Mouse (Mus musculus) right cerebral cortex, adult 2 months (tissue): ENCODE results near the gene Popdc2.

Source experiments
- DNase-seq, 2 experiments: peaks; one replicate each; pipeline ENCODE4 v3.0.0; 2021 to 2022; ENCODE audit warnings: low spot score in 2 of 2

Popdc2 gene

DNA sequence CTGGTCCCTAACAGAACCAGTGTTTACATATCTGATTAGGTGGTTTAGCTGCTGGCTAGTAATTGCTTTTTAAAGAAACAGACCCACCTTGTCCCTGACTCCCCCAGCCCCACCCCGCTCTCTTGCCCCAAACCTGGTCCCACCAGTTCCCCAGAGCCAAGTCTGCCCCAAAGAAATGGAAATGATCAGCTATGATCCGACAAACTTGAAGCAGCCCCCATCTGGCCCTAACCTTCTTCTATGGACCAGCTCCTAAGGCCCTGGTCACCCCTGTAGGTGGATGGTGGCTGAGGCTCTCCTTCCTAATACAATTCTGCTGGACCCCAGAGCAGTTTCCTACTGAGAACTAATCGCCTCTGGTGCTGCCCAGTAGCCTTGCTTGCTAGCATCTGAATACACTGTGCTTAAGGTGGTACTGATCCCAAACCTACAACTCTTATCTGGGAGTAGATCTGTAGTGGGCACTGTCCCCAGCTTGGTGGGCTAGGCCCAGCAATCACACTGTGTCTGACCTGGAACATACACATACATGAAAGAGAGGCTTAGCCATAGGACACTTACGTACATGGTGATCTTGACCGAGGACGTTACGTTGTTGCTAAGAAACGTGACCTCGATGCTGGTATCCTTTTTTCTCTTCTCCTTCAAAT lies 38.4 kb downstream of the Popdc2 start:
- DNase-seq, result no peak

DNA sequence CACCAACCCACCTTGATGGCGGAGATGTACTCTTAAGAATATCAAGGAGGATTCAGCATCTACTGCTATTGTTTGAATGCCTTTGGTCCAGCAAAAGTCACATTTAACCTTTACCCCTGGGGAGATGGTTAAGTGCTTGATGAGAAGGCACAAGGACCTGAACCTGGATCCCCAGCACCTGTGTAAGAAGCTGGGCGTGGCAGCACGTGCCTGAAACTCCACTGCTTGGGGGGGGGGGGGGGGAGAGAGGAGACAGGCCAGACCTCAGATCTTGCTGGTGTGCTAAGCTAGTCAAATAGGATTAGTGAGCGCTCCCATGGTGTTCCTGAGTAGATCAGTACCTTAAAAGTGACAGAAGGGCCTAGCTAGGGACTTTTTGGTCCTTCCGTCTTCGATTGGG lies 39.5 kb downstream of the Popdc2 start:
- no peak for DNase-seq

DNA sequence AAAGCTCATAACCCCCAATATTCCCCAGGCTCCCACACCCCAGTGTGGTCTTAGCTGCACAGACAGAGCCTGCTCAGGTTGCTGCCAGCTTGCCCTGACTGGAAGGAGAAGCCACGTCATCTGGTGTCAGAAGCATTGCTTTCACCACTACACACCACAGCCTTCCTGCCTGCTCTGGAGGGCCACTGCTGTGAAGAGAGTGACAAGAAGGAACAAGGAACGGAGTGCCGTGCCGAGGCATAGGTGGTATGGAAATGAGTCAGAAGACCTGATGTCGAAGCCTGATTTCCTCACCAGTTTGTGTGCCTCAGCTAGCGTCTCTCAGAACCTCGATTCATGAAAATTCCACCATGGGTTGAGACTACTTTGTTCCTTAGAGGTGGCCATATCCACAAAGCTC lies 41.6 kb downstream of the Popdc2 start:
- DNase-seq, result no peak

DNA sequence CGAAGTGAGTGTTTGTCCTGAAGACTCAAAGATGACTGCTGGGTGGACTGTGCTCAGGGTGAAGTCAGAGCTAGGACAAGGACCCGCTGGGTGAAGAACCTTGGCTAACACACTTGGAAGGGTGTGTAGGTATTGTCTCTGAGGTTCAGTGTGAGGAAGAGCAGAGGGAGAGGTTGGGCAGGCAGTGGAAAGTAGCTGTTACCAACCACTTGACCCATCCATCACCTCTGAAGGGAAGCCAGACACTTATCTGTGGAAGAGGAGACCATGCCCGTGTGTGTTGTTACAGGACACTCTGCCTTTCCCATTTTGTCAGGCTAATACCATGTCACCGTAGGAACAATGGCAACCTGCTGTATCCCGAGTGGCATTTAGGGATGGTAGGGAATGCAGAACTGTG lies 44.3 kb downstream of the Popdc2 start:
- DNase-seq, result no peak

DNA sequence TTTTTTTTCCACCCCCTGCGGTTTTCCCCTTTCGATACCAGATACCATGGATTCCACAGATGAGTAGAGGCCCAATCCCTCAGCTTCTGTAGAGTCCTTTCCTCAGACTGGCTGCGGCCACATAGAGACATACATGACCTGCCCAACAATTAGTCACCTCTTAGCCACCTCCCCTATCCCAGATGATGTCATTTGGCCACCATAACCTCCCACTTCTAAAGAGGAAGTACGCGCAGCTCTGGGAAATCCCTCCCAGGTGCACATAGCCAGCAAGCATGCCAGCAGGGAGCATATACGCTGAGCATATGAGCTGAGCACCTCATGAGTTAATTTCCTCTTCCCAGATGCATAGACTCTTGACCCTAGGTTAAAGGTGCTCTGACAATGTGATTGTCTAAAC lies 44.7 kb downstream of the Popdc2 start:
- DNase-seq, result no peak

DNA sequence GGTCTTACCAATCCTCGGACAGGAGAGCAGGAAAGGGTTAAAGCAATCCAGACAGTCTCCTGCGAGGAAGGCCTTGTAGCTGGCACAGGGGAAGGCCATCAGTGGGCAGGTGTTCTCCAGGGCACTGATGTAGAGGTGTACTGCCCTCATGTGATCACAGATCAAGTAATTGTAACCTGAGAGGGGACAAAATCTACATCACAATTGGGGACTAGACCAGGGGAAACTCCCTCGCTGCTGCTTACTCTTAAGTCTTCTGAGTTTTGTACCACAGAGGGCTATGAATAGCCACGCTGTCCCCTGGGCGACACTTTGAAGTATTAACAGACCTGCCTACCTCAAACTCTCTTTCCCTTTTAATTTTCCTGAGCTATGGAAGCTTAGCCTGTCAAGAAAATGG lies 45.6 kb downstream of the Popdc2 start:
- DNase-seq, result no peak

DNA sequence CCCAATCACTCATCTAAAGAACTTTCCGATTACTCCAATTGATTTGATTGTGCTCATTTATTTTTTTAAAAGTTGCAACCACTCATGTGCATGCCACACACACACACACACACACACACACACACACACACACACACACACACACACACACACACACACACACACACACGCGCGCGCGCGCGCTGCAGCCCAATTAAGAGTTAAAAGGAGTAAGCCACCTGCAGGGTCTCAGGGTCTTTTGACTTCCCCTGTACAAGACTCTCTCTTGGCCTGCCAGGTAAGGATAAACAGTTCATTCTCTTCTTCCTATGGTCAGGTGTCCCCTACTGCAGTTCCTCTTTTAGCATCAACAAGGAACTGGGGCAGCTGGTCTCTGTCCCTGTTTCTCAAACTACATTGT lies 46.4 kb downstream of the Popdc2 start:
- no peak for DNase-seq

DNA sequence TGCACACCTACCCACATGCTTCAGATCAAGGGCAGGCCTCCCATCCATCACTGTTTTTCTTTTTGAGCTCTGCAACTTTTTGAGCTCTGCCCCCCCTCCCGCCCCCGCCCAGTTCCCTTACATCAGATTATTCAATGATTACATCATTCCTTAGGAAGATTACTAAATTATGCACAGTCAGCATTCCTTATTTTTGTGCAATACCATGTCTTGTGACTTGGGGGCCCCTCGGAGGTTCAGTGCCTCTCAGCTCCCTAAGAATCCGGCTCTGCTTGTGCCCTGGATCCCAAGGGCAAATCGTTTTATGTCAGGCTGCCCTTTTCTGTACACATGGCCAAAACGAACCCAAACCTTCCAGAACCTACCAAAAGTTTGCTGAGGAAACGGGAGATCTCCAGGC lies 52.9 kb downstream of the Popdc2 start:
- DNase-seq, result no peak

DNA sequence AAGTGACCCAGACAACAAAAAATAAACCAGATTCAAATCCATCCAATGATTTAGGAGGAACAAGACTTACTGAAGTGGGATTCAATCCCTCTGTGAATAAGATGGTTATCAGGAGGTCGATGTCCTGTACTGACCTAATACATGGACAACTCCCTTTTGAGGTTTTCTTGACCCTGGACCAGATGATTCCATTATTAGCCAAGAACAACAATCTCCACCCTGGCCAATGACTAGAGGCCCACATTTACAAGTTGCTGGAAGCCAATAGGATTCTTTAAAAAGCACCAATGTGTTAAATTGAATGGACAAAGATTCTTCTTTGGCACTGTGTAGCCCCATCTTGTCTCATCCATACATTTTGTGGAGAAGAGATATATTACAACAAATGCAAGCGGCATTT lies 63.4 kb downstream of the Popdc2 start:
- no peak for DNase-seq

DNA sequence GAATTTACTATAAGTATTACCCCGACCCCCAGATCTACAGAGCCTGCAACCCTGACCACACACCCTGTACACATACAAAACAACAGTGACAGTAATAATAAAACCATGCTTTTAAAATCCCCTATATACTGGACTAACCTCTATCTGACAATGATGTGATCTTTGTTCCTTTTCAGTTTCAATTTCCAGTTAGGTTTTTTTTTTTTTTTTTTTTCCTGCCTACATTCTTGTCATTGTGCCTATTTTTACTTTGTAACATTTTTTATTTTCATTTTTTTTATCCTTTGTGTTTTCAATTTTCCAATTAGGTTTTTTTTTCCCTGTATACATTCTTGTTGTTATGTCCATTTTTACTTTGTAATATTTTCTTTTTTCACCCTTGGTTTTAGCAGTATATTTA lies 63.8 kb downstream of the Popdc2 start:
- DNase-seq, result no peak
